Mouse (Mus musculus): Measurements from ENCODE around the gene Commd1.

Gene Commd1

GRCm38 (mm10) chr11:22859633-22860334 lies 122.4 kb downstream of the Commd1 start:
- DNase-seq (ENCODE audit: low spot score in 2 of 2): peak; percentile 85 to 94

DNA sequence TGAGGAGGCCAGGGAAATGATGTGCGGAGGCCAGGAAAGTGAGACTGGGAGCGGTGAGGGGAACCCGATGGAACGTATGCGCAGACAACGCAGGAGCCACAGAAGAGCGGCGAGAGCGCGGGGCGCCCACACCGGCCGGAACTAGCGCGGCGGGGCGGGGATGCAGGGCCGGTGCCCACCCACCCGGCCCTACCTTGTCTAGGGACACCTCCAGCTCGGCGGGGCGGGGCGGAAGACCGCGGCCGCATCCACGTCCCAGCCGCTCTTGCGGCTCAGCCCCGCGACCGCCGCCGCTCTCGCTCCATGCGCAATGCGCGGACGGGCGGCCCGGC lies 122.9 kb downstream of the Commd1 start:
- no peak for DNase-seq (ENCODE audit: low spot score in 2 of 2)

DNA sequence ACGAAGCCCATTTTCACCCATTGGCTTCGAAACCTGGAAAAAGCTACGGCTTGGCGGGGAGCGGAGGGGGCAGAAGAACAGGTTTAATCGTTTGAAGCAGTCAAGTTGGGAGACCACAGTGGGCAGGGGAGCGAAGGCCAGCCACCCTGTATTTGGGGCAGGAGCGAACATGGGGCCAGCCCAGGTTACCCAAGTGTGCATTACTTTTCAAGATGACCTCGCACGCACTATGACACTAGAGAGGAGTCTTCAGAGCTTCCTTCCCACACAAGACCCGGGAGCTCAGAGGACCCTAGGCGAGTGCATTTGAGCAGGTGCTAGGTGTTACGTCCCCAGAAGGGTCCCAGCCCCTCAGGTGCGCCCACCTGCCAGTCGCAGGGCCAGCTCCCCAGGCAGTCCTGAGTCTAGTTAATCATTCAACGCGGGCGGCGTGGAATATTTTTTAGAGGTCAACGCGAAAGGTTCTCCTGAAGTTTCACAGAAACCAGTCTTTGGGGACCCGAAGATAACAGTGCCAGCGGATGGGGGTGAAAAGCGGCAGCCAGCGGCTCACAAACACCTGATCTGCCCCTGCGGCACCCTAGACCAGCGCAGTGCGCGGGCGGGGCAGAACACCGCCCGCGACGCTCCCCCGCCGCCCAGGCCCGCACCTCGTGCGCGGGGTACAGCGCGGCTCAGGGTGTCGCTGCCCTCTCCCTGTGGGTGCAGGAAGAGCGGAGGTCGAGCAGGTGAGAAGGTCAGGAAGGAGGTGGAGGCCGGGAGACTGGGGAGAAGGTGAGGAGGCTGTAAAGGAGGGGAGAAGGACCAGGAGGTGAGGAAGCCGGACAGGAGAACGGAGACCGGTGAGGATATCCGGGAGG lies 123.5 kb downstream of the Commd1 start:
- peak in 1 of 2 experiments; percentile 77 for DNase-seq (ENCODE audit: low spot score in 2 of 2)

DNA sequence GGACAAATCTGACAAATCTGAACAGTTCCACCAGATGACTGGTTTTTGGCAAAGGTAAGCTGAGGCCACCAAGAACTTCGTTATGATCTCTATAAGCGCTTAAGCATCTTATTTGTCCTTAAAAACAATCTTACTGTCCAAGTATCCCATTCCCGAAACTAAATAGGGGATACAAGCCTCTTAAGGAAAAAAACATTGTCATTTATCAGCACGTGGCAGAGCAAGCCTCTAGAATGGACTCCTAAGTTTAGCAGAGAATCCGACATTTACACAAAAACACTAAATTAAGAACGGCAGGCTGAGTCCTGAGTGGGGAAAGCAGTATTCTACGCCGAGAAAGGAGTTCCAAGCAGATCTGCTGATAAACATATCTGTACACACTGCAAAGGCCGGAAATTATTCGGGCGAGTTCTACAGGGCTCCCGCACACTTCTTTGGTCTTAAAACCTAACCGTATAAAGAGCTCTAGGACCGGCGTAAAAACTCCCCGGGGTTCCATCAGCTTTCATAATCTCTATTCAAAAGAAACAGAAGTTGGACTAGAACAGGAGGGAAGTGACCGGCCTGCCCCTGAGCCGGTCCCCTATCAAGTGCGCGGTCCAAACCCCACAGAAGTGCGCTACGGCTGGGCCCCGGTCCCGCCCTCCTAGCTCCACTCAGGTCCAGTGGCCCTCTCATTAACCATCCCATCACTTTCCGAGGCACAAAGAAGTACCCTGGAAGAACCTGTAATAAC lies 124.3 kb downstream of the Commd1 start:
- peak in 1 of 2 experiments; percentile 77 for DNase-seq (ENCODE audit: low spot score in 2 of 2)

DNA sequence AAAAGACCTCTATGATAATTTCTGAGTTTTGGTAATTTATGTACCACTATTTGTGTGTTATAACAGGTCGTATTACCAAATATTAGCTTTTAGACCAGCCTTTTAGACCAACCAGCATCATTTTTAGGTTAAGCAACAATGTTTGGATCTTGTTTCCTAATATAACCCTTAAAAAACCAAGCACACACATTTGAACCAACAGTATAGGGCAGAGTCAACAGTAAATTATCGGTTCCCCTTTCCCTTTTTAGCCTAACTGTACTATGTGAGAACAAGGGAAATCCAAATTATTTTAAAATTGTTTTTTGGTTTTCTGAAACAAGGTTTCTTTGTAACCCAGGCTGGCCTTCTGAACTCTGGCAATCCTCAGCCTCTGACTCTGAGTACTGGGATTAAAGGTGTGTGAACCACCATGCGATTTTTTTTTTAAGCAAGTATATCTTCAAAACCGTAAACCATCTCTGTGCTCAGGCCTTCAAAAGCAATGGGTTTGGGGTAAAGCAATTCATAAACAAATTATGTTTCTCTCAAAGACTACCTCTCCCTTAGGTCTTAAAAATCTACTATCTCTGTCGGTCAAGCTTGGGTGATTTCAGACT lies 125.0 kb downstream of the Commd1 start:
- no peak for DNase-seq (ENCODE audit: low spot score in 2 of 2)

DNA sequence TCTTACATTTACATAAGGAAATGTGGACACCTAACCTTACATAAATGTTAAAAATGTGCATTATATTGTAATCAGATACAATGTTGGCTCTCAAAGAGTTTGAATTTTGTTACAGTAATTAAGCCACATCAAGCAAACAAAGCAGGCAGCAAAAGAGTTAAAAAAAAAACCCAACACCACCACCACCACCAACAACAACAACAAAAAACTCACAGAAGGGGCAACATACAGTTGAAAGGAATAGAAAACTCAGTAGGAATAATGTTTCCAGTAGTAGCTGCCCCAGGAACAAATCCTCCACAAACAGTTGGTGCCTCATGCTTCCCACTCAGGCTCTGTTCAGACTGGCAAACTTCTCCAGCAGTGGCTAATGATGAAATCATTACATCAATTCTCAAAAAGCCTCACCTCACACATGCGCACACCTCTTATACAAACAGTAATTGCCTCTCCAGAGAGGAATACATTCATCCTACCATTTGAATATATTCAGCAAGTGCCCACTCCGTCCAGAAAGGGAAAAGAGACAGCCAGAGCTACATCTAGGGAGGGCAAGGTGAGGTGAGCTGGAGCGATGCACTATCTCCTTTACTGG lies 125.7 kb downstream of the Commd1 start:
- DNase-seq (ENCODE audit: low spot score in 2 of 2): no peak

- no peak for DNase-seq (ENCODE audit: low spot score in 2 of 2)
These were observed 127.6 kb downstream of the Commd1 start for GRCm38 (mm10) chr11:22854571-22854970.

GRCm38 (mm10) chr11:22853477-22854157 lies 128.6 kb downstream of the Commd1 start:
- DNase-seq (ENCODE audit: low spot score in 2 of 2): no peak

DNA sequence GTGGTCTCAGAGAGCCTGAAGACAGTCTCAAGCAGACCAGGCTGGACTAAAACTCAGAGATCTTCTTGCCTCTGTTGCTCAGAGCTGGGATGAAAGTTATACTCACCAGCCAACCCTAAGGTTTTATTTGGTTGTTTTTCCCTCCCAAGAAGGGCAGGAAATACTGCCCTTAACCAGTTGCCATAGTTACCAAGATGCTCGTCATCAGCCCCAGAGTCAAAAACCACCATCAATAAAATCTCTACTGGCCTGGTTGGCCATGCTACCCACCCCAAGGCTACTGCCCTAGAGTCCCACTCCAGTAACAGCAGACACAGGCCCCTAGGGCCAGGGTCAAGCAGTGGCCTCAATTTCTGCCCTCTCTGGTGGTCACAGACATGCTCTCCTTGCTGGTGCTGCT lies 129.7 kb downstream of the Commd1 start:
- DNase-seq (ENCODE audit: low spot score in 2 of 2): no peak

GRCm38 (mm10) chr11:22851416-22851815 lies 130.8 kb downstream of the Commd1 start:
- no peak for DNase-seq (ENCODE audit: low spot score in 2 of 2)

- DNase-seq (ENCODE audit: low spot score in 2 of 2): no peak
These were observed 132.1 kb downstream of the Commd1 start for GRCm38 (mm10) chr11:22850077-22850476.

DNA sequence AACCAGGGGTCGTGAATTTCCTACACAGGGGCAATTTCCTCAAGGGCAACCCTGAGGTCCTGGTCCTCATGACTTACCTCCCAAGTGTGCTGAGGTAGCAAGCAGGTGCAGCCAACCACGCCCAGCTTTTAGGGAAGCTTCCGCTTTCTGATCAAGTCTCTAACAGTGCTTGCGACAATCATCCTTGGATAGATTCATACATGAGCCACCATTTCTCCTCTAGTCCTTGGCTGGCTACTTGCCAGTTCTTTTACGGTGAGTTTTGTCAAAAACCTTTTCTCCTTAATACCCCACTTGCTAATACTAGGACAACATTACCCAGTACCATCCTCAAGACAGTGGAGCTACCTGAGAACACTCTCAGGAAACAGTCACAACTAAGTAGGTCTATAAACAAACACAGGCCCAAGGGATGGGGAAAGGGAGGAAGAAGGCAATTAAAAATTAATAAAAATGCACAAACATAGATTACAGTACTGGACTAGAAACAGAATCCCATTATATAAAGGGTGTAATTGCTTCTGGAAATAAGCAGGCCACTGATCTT lies 133.5 kb downstream of the Commd1 start:
- peak in 1 of 2 experiments; percentile 65 for DNase-seq (ENCODE audit: low spot score in 2 of 2)

- no peak for DNase-seq (ENCODE audit: low spot score in 2 of 2)
These were observed 134.2 kb downstream of the Commd1 start for GRCm38 (mm10) chr11:22847732-22848648.

DNA sequence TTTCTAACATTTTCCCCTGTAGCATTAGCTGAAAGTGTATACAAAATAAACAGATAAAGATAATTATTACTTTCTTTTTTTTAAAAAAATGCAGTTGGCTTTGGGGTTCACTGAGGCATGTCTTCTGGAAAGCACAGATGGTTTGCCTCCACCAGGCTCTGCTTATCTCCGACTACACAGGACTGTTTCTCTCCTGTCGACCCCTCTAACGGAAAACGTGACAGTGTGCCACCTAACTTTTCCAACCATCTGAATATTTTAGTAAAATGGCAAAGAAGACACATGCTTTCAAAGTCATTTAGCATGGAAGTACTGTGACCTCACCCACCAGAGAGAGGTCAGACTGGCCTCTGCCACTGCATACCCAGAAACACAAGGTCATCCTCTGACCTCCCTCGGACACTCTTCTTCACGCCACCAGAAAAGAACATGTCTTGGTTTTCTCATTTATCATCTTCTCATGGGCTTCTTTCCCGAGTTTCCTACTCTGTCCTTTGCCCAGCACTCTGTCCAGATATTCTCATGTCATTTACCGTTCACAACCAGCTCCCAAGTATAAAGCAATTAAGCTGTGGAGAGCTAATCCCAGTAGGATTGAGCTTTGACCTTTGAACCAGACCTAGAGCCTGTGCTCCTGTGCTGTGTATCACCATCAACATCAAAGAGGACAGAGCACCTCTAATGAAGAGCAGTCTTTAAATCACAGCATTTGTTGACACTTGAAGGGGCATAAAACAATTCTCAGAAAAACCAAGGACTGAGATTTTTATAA lies 135.0 kb downstream of the Commd1 start:
- no peak for DNase-seq (ENCODE audit: low spot score in 2 of 2)
